Mouse (Mus musculus) midbrain, embryonic 13.5 days (tissue): ENCODE measurements around the gene Cdc6. TPM values are rescaled to one million over a fixed set of nuclear protein-coding genes. Genes with fewer than 3 reads are reported as not detected.
A peak's percentile ranks its signal among the peaks of the same experiment; 100 is the strongest.

ENCODE experiments used
- ATAC-seq: fragments of 200-750 bp; cut with Nextera tagmentation; 2 replicates; pipeline ENCODE4 v1.8.0; 2017; ENCODE audit warnings: mild to moderate bottlenecking, moderate TSS enrichment, moderate library complexity
- H3K27ac ChIP-seq: fragments of 300-500 bp; sonication (generic); 2 replicates; pipeline ENCODE4 v1.5.1; 2015; ENCODE audit warnings: inconsistent platforms, mild to moderate bottlenecking, moderate library complexity
- H3K27me3 ChIP-seq: fragments of 300-500 bp; sonication (generic); 2 replicates; pipeline ENCODE4 v1.6.1; 2015; ENCODE audit warnings: mild to moderate bottlenecking, inconsistent platforms
- H3K36me3 ChIP-seq: fragments of 300-500 bp; sonication (generic); 2 replicates; pipeline ENCODE4 v1.6.1; 2015; ENCODE audit warnings: mild to moderate bottlenecking, inconsistent platforms
- H3K4me1 ChIP-seq: fragments of 300-500 bp; sonication (generic); replicated peaks from 2 replicates; pipeline ENCODE4 v1.6.1; 2015; ENCODE audit warnings: inconsistent platforms
- H3K4me2 ChIP-seq: fragments of 300-500 bp; sonication (generic); replicated peaks from 2 replicates; pipeline ENCODE4 v1.6.1; 2015; ENCODE audit warnings: moderate library complexity, mild to moderate bottlenecking, inconsistent platforms
- H3K4me3 ChIP-seq: fragments of 300-500 bp; sonication (generic); replicated peaks from 2 replicates; pipeline ENCODE4 v1.5.1; 2015; ENCODE audit warnings: mild to moderate bottlenecking, inconsistent platforms
- H3K9ac ChIP-seq: fragments of 300-500 bp; sonication (generic); replicated peaks from 2 replicates; pipeline ENCODE4 v1.6.1; 2015; ENCODE audit warnings: mild to moderate bottlenecking, inconsistent platforms
- H3K9me3 ChIP-seq: fragments of 300-500 bp; sonication (generic); 2 replicates; pipeline ENCODE4 v1.6.1; 2016; ENCODE audit warnings: mild to moderate bottlenecking, inconsistent platforms
- WGBS: fragments of 180-500 bp; shearing (Covaris S2); methylation state at CpG from one replicate; pipeline ENCODE4 v1.1.7; 2015; 5-methylcytosine and 5-hydroxymethylcytosine counted together
- polyA plus RNA-seq: library from polyadenylated mRNA; unstranded; fragments of >200 nt; fragmentation: Nextera tagmentation; extraction: Ambion mirVana; gene quantifications from 2 replicates; pipeline ENCODE4 v1.2.1, GENCODE M21; 2015

Cdc6 gene
- polyA plus RNA-seq, 1 experiment from 2014 or later = 11.3 TPM

GRCm38 (mm10) chr11:98941341-98941825 lies 33.8 kb downstream of the Cdc6 start:
- Histone ChIP-seq H3K36me3 (no peaks in the 10 kb centered on the region), H3K4me1 (peaks cover 92% of the 10 kb centered on the region), H3K4me2 (peak overlapping the region; percentile 92), H3K4me3 (peak overlapping the region; percentile 56), H3K9ac (peak overlapping the region; percentile 71), H3K9me3 (no peaks in the 10 kb centered on the region), H3K27ac (peak overlapping the region; percentile 88), H3K27me3 (peaks cover 16% of the 10 kb centered on the region)
- WGBS = 4% methylated on average over 12 of the region's 12 CpGs
- ATAC-seq = no peak; the same call in 1 of the 2 replicates

GRCm38 (mm10) chr11:98941826-98942550 lies 34.4 kb downstream of the Cdc6 start:
- no peaks in the 10 kb centered on the region for H3K9me3 ChIP-seq
- peak overlapping the region; percentile 71 for H3K9ac ChIP-seq
- WGBS = 2% methylated on average over 15 of the region's 15 CpGs
- H3K4me1 ChIP-seq = peaks cover 86% of the 10 kb centered on the region
- no peaks in the 10 kb centered on the region for H3K36me3 ChIP-seq
- peak overlapping the region; percentile 56 for H3K4me3 ChIP-seq
- ATAC-seq = peak; percentile 55
- peak overlapping the region; percentile 92 for H3K4me2 ChIP-seq
- peaks cover 12% of the 10 kb centered on the region for H3K27me3 ChIP-seq
- H3K27ac ChIP-seq = peak overlapping the region; percentile 88

GRCm38 (mm10) chr11:98942555-98942922 lies 34.9 kb downstream of the Cdc6 start:
- 69% methylated on average over 3 of the region's 3 CpGs for WGBS
- H3K9me3 ChIP-seq = no peaks in the 10 kb centered on the region
- peak overlapping the region; percentile 56 for H3K4me3 ChIP-seq
- peak overlapping the region; percentile 88 for H3K27ac ChIP-seq
- H3K9ac ChIP-seq = peak overlapping the region; percentile 71
- no peaks in the 10 kb centered on the region for H3K36me3 ChIP-seq
- H3K27me3 ChIP-seq = peaks cover 12% of the 10 kb centered on the region
- ATAC-seq = peak; percentile 12
- H3K4me1 ChIP-seq = peaks cover 84% of the 10 kb centered on the region
- H3K4me2 ChIP-seq = peak overlapping the region; percentile 92

- H3K4me2 ChIP-seq = peak overlapping the region; percentile 92
- H3K27me3 ChIP-seq = peaks cover 12% of the 10 kb centered on the region
- H3K4me3 ChIP-seq = no peak overlapping the region
- 73% methylated on average over 8 of the region's 8 CpGs for WGBS
- H3K9me3 ChIP-seq = no peaks in the 10 kb centered on the region
- no peaks in the 10 kb centered on the region for H3K36me3 ChIP-seq
- ATAC-seq = peak; percentile 15; the same call in 1 of the 2 replicates
- peaks cover 78% of the 10 kb centered on the region for H3K4me1 ChIP-seq
- H3K27ac ChIP-seq = peak overlapping the region; percentile 88
- H3K9ac ChIP-seq = peak overlapping the region; percentile 71
Observed at GRCm38 (mm10) chr11:98942923-98943641, 35.5 kb downstream of the Cdc6 start.

- H3K9me3 ChIP-seq = no peaks in the 10 kb centered on the region
- H3K4me3 ChIP-seq = no peak overlapping the region
- no peak for ATAC-seq
- 30% methylated on average over 14 of the region's 14 CpGs for WGBS
- peak overlapping the region; percentile 36; the same call in 1 of the 2 replicates for H3K9ac ChIP-seq
- H3K4me1 ChIP-seq = peaks cover 70% of the 10 kb centered on the region
- H3K27ac ChIP-seq = peak overlapping the region; percentile 88
- H3K36me3 ChIP-seq = no peaks in the 10 kb centered on the region
- H3K4me2 ChIP-seq = 0 out of 2 replicates have a peak overlapping the region, but pooled peaks have one; percentile 92
- peaks cover 8% of the 10 kb centered on the region for H3K27me3 ChIP-seq
Observed at GRCm38 (mm10) chr11:98943741-98944461, 36.3 kb downstream of the Cdc6 start.

GRCm38 (mm10) chr11:98944897-98945604 lies 37.5 kb downstream of the Cdc6 start:
- WGBS = 29% methylated on average over 11 of the region's 11 CpGs
- Histone ChIP-seq H3K4me3 (no peak overlapping the region), H3K9me3 (no peaks in the 10 kb centered on the region), H3K27me3 (no peaks in the 10 kb centered on the region), H3K27ac (no peak overlapping the region), H3K4me1 (peaks cover 67% of the 10 kb centered on the region), H3K9ac (no peak overlapping the region), H3K4me2 (no peak overlapping the region), H3K36me3 (no peaks in the 10 kb centered on the region)
- ATAC-seq = no peak

- H3K4me1 ChIP-seq = peaks cover 63% of the 10 kb centered on the region
- H3K9me3 ChIP-seq = no peaks in the 10 kb centered on the region
- H3K27ac ChIP-seq = no peak overlapping the region
- H3K9ac ChIP-seq = no peak overlapping the region
- H3K4me2 ChIP-seq = no peak overlapping the region
- whole genome bisulfite sequencing = 39% methylated on average over 3 of the region's 3 CpGs
- H3K4me3 ChIP-seq = no peak overlapping the region
- no peaks in the 10 kb centered on the region for H3K36me3 ChIP-seq
- no peak for ATAC-seq
- no peaks in the 10 kb centered on the region for H3K27me3 ChIP-seq
Observed at GRCm38 (mm10) chr11:98945605-98945977, 38.0 kb downstream of the Cdc6 start.

- H3K27ac ChIP-seq = no peak overlapping the region
- H3K4me1 ChIP-seq = peaks cover 48% of the 10 kb centered on the region
- ATAC-seq = no peak
- H3K27me3 ChIP-seq = 0 out of 2 replicates have a peak, but pooled peaks cover 4% of the 10 kb centered on the region
- H3K9me3 ChIP-seq = no peaks in the 10 kb centered on the region
- no peaks in the 10 kb centered on the region for H3K36me3 ChIP-seq
- H3K4me2 ChIP-seq = no peak overlapping the region
- no peak overlapping the region for H3K9ac ChIP-seq
- H3K4me3 ChIP-seq = no peak overlapping the region
- WGBS = 90% methylated on average over 18 of the region's 18 CpGs
Observed at GRCm38 (mm10) chr11:98947969-98948569, 40.5 kb downstream of the Cdc6 start.

- Histone ChIP-seq H3K4me2 (no peak overlapping the region), H3K36me3 (no peaks in the 10 kb centered on the region), H3K27ac (no peak overlapping the region), H3K4me1 (peaks cover 46% of the 10 kb centered on the region), H3K27me3 (0 out of 2 replicates have a peak, but pooled peaks cover 4% of the 10 kb centered on the region), H3K9ac (no peak overlapping the region), H3K9me3 (no peaks in the 10 kb centered on the region), H3K4me3 (no peak overlapping the region)
- ATAC-seq = no peak
- 68% methylated on average over 12 of the region's 12 CpGs for whole genome bisulfite sequencing
Observed at GRCm38 (mm10) chr11:98949242-98949957, 41.8 kb downstream of the Cdc6 start.

GRCm38 (mm10) chr11:98949958-98950460 lies 42.4 kb downstream of the Cdc6 start:
- no peak overlapping the region for H3K4me3 ChIP-seq
- H3K27me3 ChIP-seq = 0 out of 2 replicates have a peak, but pooled peaks cover 4% of the 10 kb centered on the region
- 85% methylated on average over 7 of the region's 7 CpGs for WGBS
- ATAC-seq = no peak
- no peak overlapping the region for H3K27ac ChIP-seq
- no peaks in the 10 kb centered on the region for H3K9me3 ChIP-seq
- no peaks in the 10 kb centered on the region for H3K36me3 ChIP-seq
- H3K4me1 ChIP-seq = peaks cover 46% of the 10 kb centered on the region
- no peak overlapping the region for H3K4me2 ChIP-seq
- H3K9ac ChIP-seq = 0 out of 2 replicates have a peak overlapping the region, but pooled peaks have one; percentile 23
